Mouse (Mus musculus): ENCODE measurements around the gene Xrcc3. TPM values are rescaled to one million over a fixed set of nuclear protein-coding genes. Genes with fewer than 3 reads are reported as not detected.

Xrcc3 gene
- polyA plus RNA-seq, 1 experiment from 2014 or later, result 6.9 TPM

Other genes with a start within 250 kb of the Xrcc3 start
- gene Mark3, start 239.3 kb downstream of the Xrcc3 start, polyA plus RNA-seq (2015; fragmentation: Nextera tagmentation; extraction: Ambion mirVana), result 17.6 and 20.1 TPM in 2 replicates
- gene Ckb, start 141.5 kb downstream of the Xrcc3 start, polyA plus RNA-seq (2015; fragmentation: Nextera tagmentation; extraction: Ambion mirVana), result 698 and 764 TPM in 2 replicates
- 9.7 and 10.4 TPM in 2 replicates for gene Trmt61a, start 135.8 kb downstream of the Xrcc3 start, polyA plus RNA-seq (2015; fragmentation: Nextera tagmentation; extraction: Ambion mirVana)
- 49.3 and 51.6 TPM in 2 replicates for gene Bag5, start 100.6 kb downstream of the Xrcc3 start, polyA plus RNA-seq (2015; fragmentation: Nextera tagmentation; extraction: Ambion mirVana)
- 43.0 and 47.0 TPM in 2 replicates for gene Apopt1, start 100.6 kb downstream of the Xrcc3 start, polyA plus RNA-seq (2015; fragmentation: Nextera tagmentation; extraction: Ambion mirVana)
- gene Klc1, start 55.0 kb downstream of the Xrcc3 start, polyA plus RNA-seq (2015; fragmentation: Nextera tagmentation; extraction: Ambion mirVana), result 90.8 and 96.1 TPM in 2 replicates
- 131 and 137 TPM in 2 replicates for gene Zfyve21, start 297 bp upstream of the Xrcc3 start, polyA plus RNA-seq (2015; fragmentation: Nextera tagmentation; extraction: Ambion mirVana)
- 8.3 and 10.6 TPM in 2 replicates for gene Ppp1r13b, start 94.2 kb upstream of the Xrcc3 start, polyA plus RNA-seq (2015; fragmentation: Nextera tagmentation; extraction: Ambion mirVana)
- gene Atp5mpl, start 153.1 kb upstream of the Xrcc3 start, polyA plus RNA-seq (2015; fragmentation: Nextera tagmentation; extraction: Ambion mirVana), result 648 and 711 TPM in 2 replicates
- 0.13 and 0.14 TPM in 2 replicates for gene Tdrd9, start 157.7 kb upstream of the Xrcc3 start, polyA plus RNA-seq (2015; fragmentation: Nextera tagmentation; extraction: Ambion mirVana)
- not detected in 2 replicates for gene Rd3l, start 167.4 kb upstream of the Xrcc3 start, polyA plus RNA-seq (2015; fragmentation: Nextera tagmentation; extraction: Ambion mirVana)

Data from stomach, embryonic 16.5 days (tissue).